Mouse (Mus musculus) CH12.LX (cell line): ENCODE measurements around the gene H1f0. TPM values are rescaled to one million over a fixed set of nuclear protein-coding genes. Genes with fewer than 3 reads are reported as not detected.

Experiments
- DNase-seq: peaks from one replicate; pipeline ENCODE4 v3.0.0-alpha.2; 2013; ENCODE audit errors: extremely low read depth
- H3K27ac ChIP-seq: 2 replicates; pipeline ENCODE4 v1.5.1; 2012; ENCODE audit warnings: low read depth, mild to moderate bottlenecking, control low read depth, moderate library complexity; ENCODE audit not compliant: insufficient read depth
- H3K27me3 ChIP-seq: replicated peaks from 2 replicates; pipeline ENCODE3; 2012; ENCODE audit warnings: inconsistent platforms
- H3K36me3 ChIP-seq, 2 experiments: replicated peaks in 1 of 2; 2 replicates each; pipeline versions ENCODE3 to v1.6.1; 2012; ENCODE audit warnings: inconsistent platforms in 1 of 2, low read length in 1 of 2, mild to moderate bottlenecking in 1 of 2, mixed read lengths in 1 of 2, moderate library complexity in 1 of 2; ENCODE audit not compliant: control insufficient read depth in 1 of 2, insufficient read depth in 1 of 2
- H3K4me1 ChIP-seq, 2 experiments: 2 replicates each; pipeline ENCODE4 v1.6.1; 2012; ENCODE audit warnings: inconsistent platforms in 1 of 2, moderate library complexity in 1 of 2; ENCODE audit not compliant: insufficient read depth in 2 of 2, control insufficient read depth in 1 of 2
- H3K4me2 ChIP-seq: 2 replicates; pipeline ENCODE4 v1.6.1; 2012; ENCODE audit warnings: low read depth, mild to moderate bottlenecking, control low read depth; ENCODE audit not compliant: poor library complexity, insufficient read depth, severe bottlenecking
- H3K4me3 ChIP-seq, 3 experiments: fragments of 150-350 bp in 1 of 3; sonication (generic) in 1 of 3; replicated peaks in 1 of 3; 2 replicates each; pipeline versions ENCODE3 to v1.5.1; 2011 to 2012; ENCODE audit warnings: low read depth in 2 of 3, low read length in 2 of 3, mild to moderate bottlenecking in 2 of 3, moderate library complexity in 2 of 3, control low read depth in 1 of 3, improper control_type of control experiment in 1 of 3, inconsistent platforms in 1 of 3, mixed read lengths in 1 of 3; ENCODE audit not compliant: poor library complexity in 1 of 3
- H3K79me2 ChIP-seq: replicated peaks from 2 replicates; pipeline ENCODE4 v1.6.1; 2012; ENCODE audit warnings: mild to moderate bottlenecking, moderate library complexity; ENCODE audit not compliant: control insufficient read depth, poor library complexity, insufficient read depth, severe bottlenecking; ENCODE audit errors: extremely low read depth
- H3K9ac ChIP-seq: 2 replicates; pipeline ENCODE4 v1.6.1; 2012; ENCODE audit warnings: low read depth, mild to moderate bottlenecking, control low read depth, moderate library complexity; ENCODE audit not compliant: insufficient read depth
- H3K9me3 ChIP-seq: replicated peaks from 2 replicates; pipeline ENCODE3; 2012; ENCODE audit warnings: low read length, inconsistent platforms, mixed read lengths
- CHD1 ChIP-seq: IDR thresholded peaks from 2 replicates; pipeline ENCODE4 v1.6.1; 2012; ENCODE audit warnings: low read depth, low read length, improper control_type of control experiment, inconsistent platforms
- CHD2 ChIP-seq: IDR thresholded peaks from 2 replicates; pipeline ENCODE4 v1.6.1; 2011; ENCODE audit warnings: low read length, improper control_type of control experiment
- CTCF ChIP-seq, 2 experiments: IDR thresholded peaks in 1 of 2; conservative IDR thresholded peaks in 1 of 2; 2 replicates each; pipeline ENCODE4 v1.5.1; 2011 to 2012; ENCODE audit warnings: low read depth in 2 of 2, low read length in 2 of 2, improper control_type of control experiment in 1 of 2, inconsistent platforms in 1 of 2, mild to moderate bottlenecking in 1 of 2, moderate library complexity in 1 of 2
- E2F4 ChIP-seq: IDR thresholded peaks from 2 replicates; pipeline ENCODE4 v1.6.1; 2011; ENCODE audit warnings: low read depth, low read length, improper control_type of control experiment; ENCODE audit not compliant: insufficient replicate concordance
- GABPA ChIP-seq: IDR thresholded peaks from 2 replicates; pipeline ENCODE4 v1.6.1; 2012; ENCODE audit warnings: low read depth, low read length, improper control_type of control experiment, inconsistent platforms; ENCODE audit not compliant: insufficient replicate concordance
- IRF4 ChIP-seq: IDR thresholded peaks from 2 replicates; pipeline ENCODE4 v1.6.1; 2014; ENCODE audit warnings: low read depth, mild to moderate bottlenecking, inconsistent platforms, low read length, improper control_type of control experiment
- JUND ChIP-seq: conservative IDR thresholded peaks from 2 replicates; pipeline ENCODE4 v1.6.1; 2011; ENCODE audit warnings: low read depth, low read length, improper control_type of control experiment
- MAX ChIP-seq: IDR thresholded peaks from 2 replicates; pipeline ENCODE4 v1.6.1; 2011; ENCODE audit warnings: low read length, improper control_type of control experiment
- MAZ ChIP-seq: IDR thresholded peaks from 2 replicates; pipeline ENCODE4 v1.6.1; 2012; ENCODE audit warnings: low read depth, mild to moderate bottlenecking, inconsistent platforms, low read length, improper control_type of control experiment, moderate library complexity
- MEF2A ChIP-seq: IDR thresholded peaks from 2 replicates; pipeline ENCODE4 v1.6.1; 2014; ENCODE audit warnings: low read depth, mild to moderate bottlenecking, inconsistent platforms, low read length, improper control_type of control experiment, borderline replicate concordance
- PAX5 ChIP-seq: IDR thresholded peaks from 2 replicates; pipeline ENCODE4 v1.6.1; 2012; ENCODE audit warnings: low read length, inconsistent platforms, mixed read lengths
- POLR2A ChIP-seq: IDR thresholded peaks from 2 replicates; pipeline ENCODE4 v1.6.1; 2011; ENCODE audit warnings: low read depth, mild to moderate bottlenecking, improper control_type of control experiment, low read length
- POLR2AphosphoS2 ChIP-seq: IDR thresholded peaks from 2 replicates; pipeline ENCODE4 v1.6.1; 2011; ENCODE audit warnings: low read depth, low read length, improper control_type of control experiment
- RAD21 ChIP-seq: IDR thresholded peaks from 2 replicates; pipeline ENCODE4 v1.6.1; 2011; ENCODE audit warnings: low read depth, mild to moderate bottlenecking, low read length, improper control_type of control experiment, moderate library complexity
- RCOR1 ChIP-seq: conservative IDR thresholded peaks from 2 replicates; pipeline ENCODE4 v1.6.1; 2012; ENCODE audit warnings: low read depth, mild to moderate bottlenecking, inconsistent platforms, low read length, improper control_type of control experiment
- SIN3A ChIP-seq: IDR thresholded peaks from 2 replicates; pipeline ENCODE4 v1.6.1; 2012; ENCODE audit warnings: low read length, improper control_type of control experiment, inconsistent platforms
- SMC3 ChIP-seq: IDR thresholded peaks from 2 replicates; pipeline ENCODE4 v1.6.1; 2011; ENCODE audit warnings: low read depth, low read length, improper control_type of control experiment
- TBP ChIP-seq: conservative IDR thresholded peaks from 2 replicates; pipeline ENCODE4 v1.6.1; 2011; ENCODE audit warnings: low read depth, low read length, improper control_type of control experiment
- UBTF ChIP-seq: IDR thresholded peaks from 2 replicates; pipeline ENCODE4 v1.6.1; 2012; ENCODE audit warnings: low read depth, mild to moderate bottlenecking, inconsistent platforms, low read length, improper control_type of control experiment, moderate library complexity
- ZC3H11A ChIP-seq: IDR thresholded peaks from 2 replicates; pipeline ENCODE4 v1.6.1; 2012; ENCODE audit warnings: low read depth, mild to moderate bottlenecking, inconsistent platforms, low read length, improper control_type of control experiment
- ZKSCAN1 ChIP-seq: IDR thresholded peaks from 2 replicates; pipeline ENCODE4 v1.6.1; 2012; ENCODE audit warnings: low read depth, inconsistent platforms, low read length, improper control_type of control experiment, borderline replicate concordance
- ZMIZ1 ChIP-seq: IDR thresholded peaks from 2 replicates; pipeline ENCODE4 v1.6.1; 2012; ENCODE audit warnings: low read depth, mild to moderate bottlenecking, inconsistent platforms, low read length, improper control_type of control experiment
- dilution Hi-C: fragments of 300-500 bp; cut with MboI; formaldehyde crosslinking; loops from 2 replicates; pipeline ENCODE4 v1.14.3; 2020; ENCODE audit warnings: low sequenced_read_pairs; ENCODE audit not compliant: extremely low pct_unique_long_range_greater_than_20kb, extremely low pct_ligation_motif_present
- in situ Hi-C: fragments of 300-500 bp; cut with MboI; formaldehyde crosslinking; loops from 3 replicates; pipeline ENCODE4 v1.14.3; 2019; ENCODE audit warnings: low sequenced_read_pairs, low pct_ligation_motif_present, low pct_unique_long_range_greater_than_20kb, mixed read lengths
- polyA plus RNA-seq: library from polyadenylated mRNA; unstranded; fragments of >175 nt; gene quantifications from 2 replicates; pipeline ENCODE4 v1.2.1, GENCODE M21; 2012; ENCODE audit warnings: low read depth; ENCODE audit not compliant: insufficient read length
- total RNA-seq, 2 experiments: library from RNA; depleted of rRNA; stranded (reverse); fragments of 300-350 nt in 1 of 2; fragments of >200 nt in 1 of 2; gene quantifications; 2 replicates each; pipeline ENCODE4 v1.2.3; 2012 to 2014

Gene H1f0
- total and polyA plus RNA-seq, 3 experiments = 11.9 to 100 (median 15.9) TPM

DNA sequence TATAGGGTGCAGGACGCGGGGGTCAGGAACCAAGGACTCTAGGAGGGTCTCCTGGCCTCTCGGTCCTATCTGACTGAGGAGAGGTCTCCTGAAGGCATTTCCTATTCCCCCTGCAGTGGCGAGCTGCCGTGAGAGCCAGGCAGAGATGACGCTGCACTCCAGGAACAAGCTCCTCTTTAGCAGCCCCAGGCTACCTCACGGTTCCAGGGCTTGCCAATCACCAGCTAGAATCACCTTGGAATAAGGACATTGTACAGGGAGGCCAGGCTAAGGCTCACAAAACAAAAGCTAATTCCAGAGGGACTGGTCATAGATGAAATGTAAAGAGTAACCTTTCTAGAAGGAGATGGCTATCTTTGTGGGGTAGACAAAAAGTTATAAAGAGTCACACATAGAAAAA lies 28.4 kb downstream of the H1f0 start:
- no peak overlapping the region for H3K9ac ChIP-seq
- peaks cover 4% of the 10 kb centered on the region for H3K9me3 ChIP-seq
- H3K4me2 ChIP-seq = no peak overlapping the region
- peaks cover 8% of the 10 kb centered on the region for H3K79me2 ChIP-seq
- no peaks in the 10 kb centered on the region for H3K27me3 ChIP-seq
- no peak overlapping the region for H3K4me3 ChIP-seq
- in situ Hi-C loops (no loop called here), dilution Hi-C loops (no loop called here)
- peaks cover 83 to 93% of the 10 kb centered on the region in 2 experiments for H3K36me3 ChIP-seq
- DNase-seq = no peak
- TF ChIP-seq ZKSCAN1 (no peak), PAX5 (no peak), RCOR1 (no peak), ZC3H11A (no peak), MEF2A (no peak), UBTF (no peak), CTCF (conservative IDR thresholded peaks at IDR 0.05 in 1 of 2, IDR thresholded peaks at IDR 0.05 in 1 of 2; ENCODE audit: low read depth in 2 of 2, low read length in 2 of 2) (no peak), ZMIZ1 (no peak), CHD1 (no peak)
- TF ChIP-seq, all 38 proteins: peak for 0
- H3K27ac ChIP-seq = no peak overlapping the region
- H3K4me1 ChIP-seq = peaks cover 10 to 19% of the 10 kb centered on the region in 2 experiments

DNA sequence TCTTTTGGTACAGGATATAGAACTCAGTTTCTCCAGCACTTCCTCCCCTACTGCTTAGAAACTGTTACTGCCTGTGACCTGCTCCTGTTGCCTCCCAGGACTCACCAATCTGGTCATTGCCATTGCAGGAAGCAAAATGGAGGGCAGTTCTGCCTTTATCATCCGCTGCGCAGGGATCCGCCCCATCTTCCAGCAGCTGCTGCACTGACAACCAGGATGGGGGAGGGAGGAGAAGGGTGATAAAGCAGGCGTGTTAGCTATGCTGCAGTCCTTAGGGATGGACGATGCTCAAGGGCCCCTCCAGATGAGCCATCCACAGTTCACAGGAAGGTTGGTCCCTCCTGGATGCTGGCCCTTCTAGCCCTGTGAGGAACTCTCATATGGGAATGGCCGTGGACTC lies 29.6 kb downstream of the H1f0 start:
- in situ Hi-C loops (no loop called here), dilution Hi-C loops (no loop called here)
- no peak overlapping the region for H3K4me2 ChIP-seq
- H3K4me3 ChIP-seq = no peak overlapping the region
- H3K36me3 ChIP-seq = peaks cover 77 to 82% of the 10 kb centered on the region in 2 experiments
- no peak overlapping the region for H3K9ac ChIP-seq
- H3K27me3 ChIP-seq = no peaks in the 10 kb centered on the region
- DNase-seq = no peak
- H3K4me1 ChIP-seq = peaks cover 2 to 15% of the 10 kb centered on the region in 2 experiments
- TF ChIP-seq JUND (no peak), POLR2A (no peak), POLR2AphosphoS2 (no peak), ZMIZ1 (no peak), CHD2 (no peak), MAZ (no peak), TBP (no peak), IRF4 (no peak), CHD1 (no peak), E2F4 (no peak), RAD21 (no peak), GABPA (no peak), MEF2A (no peak), SMC3 (no peak), MAX (no peak), SIN3A (no peak)
- H3K9me3 ChIP-seq = peaks cover 4% of the 10 kb centered on the region
- H3K27ac ChIP-seq = no peak overlapping the region
- peaks cover 17% of the 10 kb centered on the region for H3K79me2 ChIP-seq
